Mouse (Mus musculus): ENCODE results near the gene Med8.

Med8 gene

DNA sequence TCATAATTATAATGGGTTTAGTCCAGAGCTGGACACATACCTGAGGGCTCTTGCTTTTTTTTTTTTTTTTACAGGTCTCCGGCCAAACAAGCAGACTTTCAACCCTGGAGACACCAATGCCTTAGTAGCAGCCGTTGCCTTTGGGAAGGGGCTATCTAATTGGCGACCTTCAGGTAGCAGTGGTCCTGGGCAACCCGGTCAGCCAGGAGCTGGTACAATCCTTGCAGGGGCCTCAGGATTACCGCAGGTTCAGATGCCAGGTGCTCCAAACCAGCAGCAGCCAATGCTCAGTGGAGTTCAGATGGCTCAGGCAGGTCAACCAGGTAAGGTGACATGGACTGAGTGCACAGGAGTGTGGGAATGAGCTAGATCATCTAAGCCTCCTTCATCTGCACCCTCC, 4.4 kb downstream of the Med8 start:
- in situ Hi-C loops (cut with MboI; ENCODE audit: low sequenced_read_pairs): no loop called here

DNA sequence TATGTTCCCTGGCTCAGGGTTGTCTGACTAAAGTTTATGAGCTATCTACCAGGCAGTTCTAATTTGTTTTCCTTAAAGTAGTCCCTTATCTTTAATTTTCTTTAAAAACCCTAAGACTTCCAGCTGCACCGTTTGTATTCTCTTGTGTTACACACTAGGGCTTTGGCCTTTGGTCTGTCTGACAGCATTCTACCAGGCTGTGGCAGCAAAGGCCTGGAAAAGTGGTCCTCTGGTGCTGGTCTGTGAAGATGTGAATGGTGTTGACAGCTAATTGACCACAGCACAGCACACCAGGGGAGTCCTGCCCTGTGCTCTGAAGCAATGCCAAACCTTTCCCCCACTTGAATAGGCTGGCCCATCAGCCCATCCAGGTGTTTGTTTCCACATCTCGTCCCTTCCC, 6.6 kb downstream of the Med8 start:
- in situ Hi-C loops (cut with MboI; ENCODE audit: low sequenced_read_pairs): no loop called here

DNA sequence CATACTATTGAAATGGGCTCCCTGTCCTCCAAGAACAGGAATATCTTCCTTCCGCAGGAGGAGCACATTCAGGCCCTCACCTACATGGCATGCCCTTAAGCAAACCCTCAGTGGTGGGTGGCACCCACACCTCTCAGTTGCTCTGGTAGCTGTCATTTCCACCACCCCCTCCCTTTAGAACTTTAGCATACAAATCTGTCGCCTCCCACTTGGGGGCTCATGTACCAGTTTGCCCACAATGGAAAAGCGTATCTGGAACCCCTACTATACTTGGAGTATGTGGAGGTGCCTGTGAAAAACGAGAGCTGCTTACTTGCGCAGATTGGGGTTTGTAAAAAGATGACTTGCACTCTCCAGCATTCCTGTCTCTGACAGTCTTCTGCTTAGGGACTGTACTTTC, 7.2 kb downstream of the Med8 start:
- in situ Hi-C loops (cut with MboI; ENCODE audit: low sequenced_read_pairs): no loop called here

DNA sequence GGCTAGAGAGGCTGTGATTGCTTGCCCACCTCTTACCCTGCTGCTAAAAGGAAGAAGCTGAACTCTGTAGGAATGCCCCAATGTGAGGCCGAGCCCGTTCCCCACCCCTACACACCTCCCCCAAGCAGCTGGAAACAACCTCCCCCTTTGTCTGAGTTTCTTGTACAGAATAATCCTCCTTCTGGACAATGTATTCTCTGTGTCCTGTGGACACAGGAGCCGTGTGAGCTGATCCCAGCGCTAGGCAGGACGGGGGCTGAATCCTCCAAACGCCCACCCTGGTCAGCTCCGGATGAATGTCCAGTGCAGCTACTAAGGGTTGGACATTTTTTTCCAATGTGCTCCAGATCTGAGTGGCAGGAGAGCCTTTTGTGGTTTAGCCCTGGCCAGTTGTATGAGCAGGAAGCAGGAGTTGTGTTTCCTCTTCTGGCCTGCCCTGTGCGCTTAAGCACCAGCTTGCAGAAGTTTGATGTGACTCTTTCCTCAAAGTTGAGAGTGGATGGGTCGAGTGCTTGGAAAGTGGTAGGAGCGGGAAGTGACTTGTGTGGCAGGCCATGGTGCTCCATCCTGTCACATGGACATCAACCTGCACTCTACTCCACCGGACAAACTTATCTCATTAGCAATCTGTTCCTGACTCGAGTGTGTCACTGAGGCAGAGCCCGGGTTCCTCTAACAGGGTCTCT, 8.1 kb downstream of the Med8 start:
- in situ Hi-C loops (cut with MboI; ENCODE audit: low sequenced_read_pairs): no loop called here

DNA sequence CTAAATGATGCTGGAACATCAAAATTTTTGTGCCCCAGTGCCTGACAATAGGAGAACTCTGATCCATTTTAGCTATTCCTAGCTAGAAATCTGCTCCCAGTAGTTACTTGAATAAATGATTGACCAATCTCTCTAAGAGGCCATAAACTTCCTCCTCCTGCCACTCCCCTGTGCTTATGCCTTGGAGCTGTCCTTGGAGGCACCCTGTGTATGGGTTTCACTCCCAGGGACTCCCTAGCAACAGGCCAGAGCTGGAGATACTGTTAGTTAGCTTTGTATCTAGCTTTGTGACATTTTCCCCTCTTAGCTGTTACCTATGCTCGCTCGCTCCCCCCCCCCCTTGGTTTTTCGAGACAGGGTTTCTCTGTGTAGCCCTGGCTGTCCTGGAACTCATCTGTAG, 12.2 kb downstream of the Med8 start:
- in situ Hi-C loops (cut with MboI; ENCODE audit: low sequenced_read_pairs): no loop called here

DNA sequence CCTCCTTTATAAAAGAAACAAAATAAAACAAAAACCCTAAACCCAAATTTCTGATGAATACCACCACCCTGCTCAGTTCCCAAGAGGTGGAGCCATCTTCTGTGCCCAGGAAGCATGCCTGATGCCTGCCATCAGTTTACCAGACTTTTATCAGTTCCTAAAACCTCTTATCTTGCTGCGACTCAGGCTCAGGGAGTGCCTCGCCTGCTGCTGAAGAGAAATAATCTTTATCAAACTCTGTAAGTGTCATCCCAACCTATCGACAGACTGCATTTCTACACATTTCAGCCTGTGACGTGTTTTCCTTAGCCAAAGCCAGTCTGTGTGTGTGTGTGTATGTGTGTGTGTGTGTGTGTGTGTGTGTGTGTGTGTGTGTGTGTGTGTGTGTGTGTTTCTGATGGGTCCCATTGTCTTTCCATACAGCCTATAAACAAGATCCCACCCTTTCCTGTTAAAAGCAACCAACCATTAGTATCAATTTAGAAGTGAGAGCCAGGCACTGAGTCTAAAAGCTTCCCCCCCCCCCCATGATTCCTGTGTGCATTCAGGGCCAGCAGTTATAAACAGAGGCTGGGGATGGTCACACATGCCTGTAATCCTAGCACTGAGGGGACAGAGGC, 15.5 kb downstream of the Med8 start:
- in situ Hi-C loops (cut with MboI; ENCODE audit: low sequenced_read_pairs): no loop called here

DNA sequence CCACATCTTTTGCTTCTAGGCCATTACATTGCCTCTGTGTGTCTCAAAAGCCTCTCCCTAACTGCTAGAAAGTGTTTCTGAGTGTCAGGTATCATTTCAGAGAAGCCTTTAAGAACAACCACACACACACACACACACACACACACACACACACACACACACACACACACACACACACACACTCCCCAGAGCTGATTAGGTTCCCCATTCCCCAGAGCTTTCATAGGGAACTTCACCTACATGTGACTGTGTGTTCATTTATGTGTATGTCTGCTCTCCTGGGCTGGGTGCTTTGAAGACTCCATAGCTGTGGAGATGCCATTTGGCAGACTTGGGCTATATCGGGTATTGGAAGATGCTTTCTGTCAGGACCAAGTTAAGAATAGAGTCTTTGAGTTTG, 16.2 kb downstream of the Med8 start:
- in situ Hi-C loops (cut with MboI; ENCODE audit: low sequenced_read_pairs): no loop called here

DNA sequence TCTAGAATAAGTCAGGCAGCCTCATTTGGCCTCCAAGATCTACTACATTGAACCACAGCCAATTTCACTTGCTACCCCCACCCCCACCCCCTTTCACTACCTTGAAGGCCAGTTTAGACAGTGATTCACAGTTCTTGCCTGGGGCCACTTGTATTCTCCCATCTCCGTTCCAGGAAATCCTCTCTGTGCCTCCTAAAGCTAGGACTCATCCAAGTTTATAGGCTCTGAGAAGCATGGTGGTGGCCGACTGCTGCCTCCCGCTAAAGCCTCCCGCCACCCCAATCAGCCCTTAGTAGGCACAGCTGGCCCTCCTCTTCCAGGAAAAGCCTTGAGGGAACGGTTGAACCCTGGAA, 18.3 kb downstream of the Med8 start:
- in situ Hi-C loops (cut with MboI; ENCODE audit: low sequenced_read_pairs): no loop called here

DNA sequence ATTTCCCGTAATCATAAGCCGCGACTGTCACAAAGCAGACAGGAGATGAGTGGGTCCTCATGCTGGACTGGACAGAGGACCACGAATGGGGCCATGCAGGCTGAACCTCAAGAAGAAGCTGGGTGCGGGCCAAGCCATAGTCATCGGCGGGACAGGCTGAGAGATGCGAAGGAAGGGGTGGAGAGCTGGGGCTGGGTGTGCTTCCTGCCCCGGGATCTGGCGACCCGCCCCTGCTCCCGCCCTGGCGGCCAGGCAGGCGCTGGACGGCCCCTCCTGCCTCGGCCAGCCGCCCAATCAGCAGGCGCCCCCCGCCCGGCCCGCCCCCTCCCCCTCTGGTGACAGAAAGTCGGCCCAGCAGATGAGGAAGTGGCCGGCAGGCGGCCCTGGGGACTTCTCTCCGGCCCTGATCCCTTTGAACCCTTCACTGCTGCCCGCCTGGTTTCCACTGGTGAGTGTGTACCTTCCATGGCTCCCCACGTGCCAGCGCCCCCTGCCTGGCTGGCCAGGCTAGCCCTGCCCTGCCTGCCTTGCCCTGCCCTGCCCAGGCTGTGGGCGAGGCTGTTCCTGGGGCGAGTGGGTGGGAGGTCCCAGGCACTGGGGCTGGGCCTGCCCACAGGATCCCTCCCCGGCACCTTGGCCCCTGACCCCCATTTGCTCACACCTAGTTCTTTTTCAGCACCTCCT, 18.8 kb downstream of the Med8 start, which contains the start of gene Elovl1:
Gene Elovl1 (plus strand): TSS at position 326 of the 684 bp plus-strand sequence.
- in situ Hi-C loops (cut with MboI; ENCODE audit: low sequenced_read_pairs): no loop called here

DNA sequence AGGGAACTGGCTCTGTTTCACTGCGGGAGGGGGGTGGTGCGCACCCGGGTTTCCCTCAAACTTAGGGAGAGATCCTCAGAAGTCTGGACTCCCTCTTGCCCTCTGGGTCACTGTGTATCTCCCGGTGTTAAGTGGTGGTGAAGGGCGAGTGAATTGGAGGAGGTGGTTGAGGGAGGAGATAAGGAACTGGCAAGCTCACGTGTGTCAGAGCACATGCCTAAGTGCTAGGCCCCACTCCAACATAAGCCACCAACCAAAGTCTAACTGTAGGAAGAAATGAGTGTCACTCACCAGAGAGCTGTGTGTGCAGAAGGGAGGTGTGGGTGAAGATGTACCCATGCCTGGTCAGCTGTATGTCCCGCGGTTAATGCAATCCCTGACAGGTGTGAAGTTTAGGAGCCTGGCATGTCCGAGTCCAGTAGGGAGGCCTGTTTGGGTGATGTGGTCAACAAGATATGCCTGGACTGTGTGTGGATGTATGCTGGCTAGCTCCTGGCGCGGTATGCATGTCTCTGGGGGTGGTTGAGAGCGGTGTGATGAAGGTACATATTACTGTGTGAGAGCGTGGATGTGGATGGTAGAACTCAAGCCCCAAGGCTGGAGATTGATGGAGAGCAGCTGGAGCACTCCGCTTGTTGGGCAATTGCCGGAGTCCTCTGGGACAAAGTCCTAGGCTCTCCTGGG, 19.5 kb downstream of the Med8 start:
- in situ Hi-C loops (cut with MboI; ENCODE audit: low sequenced_read_pairs): no loop called here

DNA sequence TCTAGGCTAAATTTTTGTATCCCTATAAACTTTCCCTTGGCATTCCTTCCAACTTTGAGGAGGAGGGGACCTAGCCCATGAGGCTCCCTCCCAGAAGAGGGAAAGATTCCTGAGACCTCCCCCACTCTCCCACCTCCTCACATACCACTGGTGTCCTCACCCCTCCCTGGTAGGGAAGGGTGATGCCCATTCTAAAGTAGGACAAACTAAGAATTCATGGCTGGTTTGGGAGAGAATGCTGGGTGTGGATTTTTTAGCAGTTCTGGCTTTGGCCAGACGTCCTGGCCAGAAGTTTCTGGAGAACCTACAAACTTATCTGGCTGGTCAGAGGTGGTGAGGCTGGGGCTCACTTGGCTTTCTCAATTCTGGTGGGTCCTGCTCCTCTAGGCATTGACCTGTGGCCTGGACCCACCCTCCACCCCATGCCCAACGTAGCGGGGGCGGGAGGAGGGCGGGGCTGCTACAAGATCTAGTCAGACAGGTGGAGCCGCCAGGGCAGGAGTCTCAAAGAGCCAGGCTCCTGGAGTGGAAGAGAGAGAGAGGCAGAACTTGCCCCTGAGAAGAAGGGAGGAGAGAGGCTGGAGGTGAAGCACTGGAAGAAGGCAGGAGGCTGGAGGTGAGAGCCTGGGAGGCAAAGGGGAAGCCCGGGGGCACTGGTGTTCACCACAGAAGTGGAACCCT, 20.2 kb downstream of the Med8 start:
- in situ Hi-C loops (cut with MboI; ENCODE audit: low sequenced_read_pairs): no loop called here

DNA sequence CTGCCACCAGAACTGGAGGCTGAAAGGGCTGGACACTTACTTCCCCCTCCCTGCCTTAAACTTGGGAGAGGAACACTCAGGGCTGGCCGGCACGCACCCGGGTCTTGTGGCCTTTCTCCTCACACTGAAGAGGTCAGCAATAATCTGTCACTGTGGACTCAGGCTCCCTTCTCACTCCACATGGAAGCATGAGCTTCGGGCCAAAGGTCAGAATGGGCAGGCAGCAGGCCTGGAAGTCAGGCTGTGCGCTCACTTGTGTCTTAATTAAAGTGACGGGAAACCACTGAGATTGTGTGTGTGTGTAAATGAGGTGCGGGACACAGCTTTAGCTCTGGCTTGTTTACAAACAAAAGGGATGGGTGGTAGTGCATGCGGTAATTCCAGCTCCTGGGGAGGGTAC, 23.2 kb downstream of the Med8 start:
- in situ Hi-C loops (cut with MboI; ENCODE audit: low sequenced_read_pairs): no loop called here

DNA sequence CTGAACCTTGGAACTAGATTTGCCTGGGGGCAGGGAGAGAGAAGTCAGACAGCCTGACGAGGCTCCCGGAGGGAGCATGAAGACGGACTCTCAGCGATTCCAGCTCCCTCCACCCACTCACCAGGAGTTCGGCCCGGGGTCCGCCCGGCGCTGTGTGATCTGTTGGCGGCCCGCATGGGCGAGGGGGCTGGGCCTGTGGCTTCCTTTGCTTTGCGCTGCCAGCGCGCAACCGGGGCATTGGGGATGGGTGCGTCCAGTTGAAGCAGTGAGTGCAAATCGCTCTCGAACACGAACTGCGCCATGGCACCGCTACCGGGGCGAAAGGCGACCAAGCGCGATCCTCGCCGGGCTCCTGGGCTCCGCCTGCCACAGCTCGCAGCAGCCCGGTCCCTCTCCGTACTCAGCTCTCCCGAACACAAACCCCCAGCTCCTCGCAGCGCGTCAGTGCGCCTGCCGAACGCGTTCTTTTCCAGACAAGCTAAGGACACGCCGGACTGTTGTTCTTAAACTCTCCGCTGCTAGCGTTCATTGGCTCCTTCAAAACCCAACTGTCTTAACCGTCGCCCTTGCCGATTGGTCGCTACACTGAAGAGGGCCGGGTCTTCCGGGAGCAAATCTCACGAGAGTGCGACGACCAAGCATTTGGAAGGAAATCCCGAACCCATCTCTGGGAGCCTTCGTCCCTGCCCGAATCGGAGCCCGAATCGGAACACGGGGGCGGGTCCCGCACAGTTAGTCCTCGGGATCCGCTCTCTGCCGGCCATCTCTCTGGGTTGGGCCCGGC, 27.9 kb downstream of the Med8 start, which contains the start of gene Cdc20:
Gene Cdc20 (minus strand): TSS at position 533 of the 784 bp plus-strand sequence.
- in situ Hi-C loops (cut with MboI; ENCODE audit: low sequenced_read_pairs): no loop called here

DNA sequence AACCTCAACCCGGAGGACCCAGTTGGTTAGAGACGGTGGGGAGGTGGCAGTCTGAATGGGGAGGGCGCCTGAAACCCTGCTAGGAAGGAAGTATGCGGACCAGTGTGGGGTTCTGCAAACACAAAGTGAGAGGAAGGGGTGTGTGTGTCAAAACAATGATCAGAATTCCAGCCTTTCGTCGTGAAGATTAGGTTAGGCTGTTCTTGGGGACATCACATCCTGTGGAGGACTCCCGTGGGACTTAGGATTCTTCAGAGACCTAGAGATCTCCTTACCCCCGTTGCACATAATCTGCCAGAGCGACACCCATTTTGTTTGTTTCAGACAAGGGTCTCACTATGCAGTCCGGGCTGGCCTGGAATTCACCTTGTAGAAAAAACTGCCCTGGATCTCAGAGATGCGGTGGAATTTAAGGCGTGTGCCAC, 28.7 kb downstream of the Med8 start:
- in situ Hi-C loops (cut with MboI; ENCODE audit: low sequenced_read_pairs): no loop called here

DNA sequence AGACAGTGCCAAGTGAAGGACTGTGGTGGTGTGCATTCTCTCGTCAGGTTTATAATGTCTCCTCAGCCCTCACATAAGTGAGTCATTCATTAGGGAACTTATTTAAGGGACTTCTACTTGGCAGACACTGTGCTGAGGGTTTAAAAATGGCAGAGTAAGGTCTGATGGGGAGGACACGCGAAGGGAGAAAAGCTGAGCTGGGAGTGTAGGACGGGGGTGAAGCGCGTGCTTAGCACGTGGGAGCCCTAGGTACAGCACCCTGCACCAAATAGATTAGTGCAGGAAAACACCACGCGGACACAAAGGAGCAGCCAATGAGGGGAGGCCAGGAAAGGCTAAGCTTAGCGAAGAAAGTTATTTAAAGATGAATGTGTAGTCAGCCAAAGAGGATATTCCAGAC, 36.0 kb downstream of the Med8 start:
- in situ Hi-C loops (cut with MboI; ENCODE audit: low sequenced_read_pairs): no loop called here

DNA sequence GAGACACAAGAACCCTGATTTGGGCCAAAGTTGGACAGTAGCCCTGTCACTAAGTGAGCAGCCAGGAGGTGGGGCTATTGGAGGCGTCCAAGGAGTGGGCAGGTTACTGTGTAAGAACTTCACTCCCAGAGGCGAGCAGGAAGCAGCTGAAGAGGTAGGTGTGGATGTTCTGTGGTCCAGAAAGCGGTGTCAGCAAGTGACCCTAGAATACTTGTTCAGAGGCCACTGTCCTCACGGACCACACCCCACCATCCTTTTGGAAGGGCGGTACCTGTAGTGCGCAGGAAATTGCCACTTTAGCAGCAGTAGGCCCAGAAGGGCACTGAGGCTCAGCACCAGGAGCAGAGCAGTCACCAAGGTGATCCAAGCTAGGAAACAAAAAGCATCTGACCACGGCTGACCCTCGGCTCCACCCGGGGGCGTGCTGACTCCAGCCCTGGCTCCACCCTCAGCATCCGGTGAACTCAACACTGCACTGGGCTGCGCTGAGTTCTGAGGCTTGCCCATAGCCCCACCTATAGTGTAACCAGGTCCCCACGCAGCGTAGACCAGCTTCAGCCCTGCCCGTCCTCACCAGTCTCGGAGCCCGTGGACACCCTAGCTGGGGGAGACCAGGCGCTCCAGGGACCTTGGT, 36.8 kb downstream of the Med8 start:
- in situ Hi-C loops (cut with MboI; ENCODE audit: low sequenced_read_pairs): no loop called here

DNA sequence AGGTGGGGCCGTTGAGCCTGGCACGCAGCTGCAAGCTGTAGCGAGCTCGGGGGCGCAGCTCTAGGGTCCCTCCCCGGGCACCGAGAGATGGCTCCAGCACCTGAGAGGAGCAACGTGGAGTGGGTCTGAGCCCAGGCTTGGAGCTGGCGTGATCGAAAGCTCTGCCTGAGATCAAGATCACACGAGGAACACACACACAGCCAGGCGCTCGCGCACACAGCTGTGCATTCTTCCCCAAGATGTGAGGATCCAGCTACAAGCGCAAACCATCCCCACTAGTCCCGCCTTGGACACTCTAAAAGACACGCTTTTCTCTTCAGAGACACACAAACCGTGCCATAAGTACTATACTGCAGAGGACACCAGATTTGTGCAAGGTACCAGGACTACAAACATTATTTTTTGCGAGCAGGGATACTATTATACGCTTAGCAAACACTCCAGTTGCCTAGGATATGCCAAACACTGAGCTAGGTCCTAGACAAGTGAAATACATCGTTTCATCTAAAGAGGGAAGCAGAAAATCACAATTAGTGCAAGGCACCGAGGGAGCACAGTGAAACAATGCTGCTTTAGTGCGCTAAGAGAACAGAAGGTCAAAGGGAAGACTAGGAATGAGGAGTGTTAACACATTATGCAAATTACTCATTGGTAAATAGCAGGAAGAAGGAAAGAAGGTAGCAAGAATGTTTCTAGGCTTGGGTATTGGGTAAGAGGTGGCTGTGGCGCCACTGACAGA, 37.4 kb downstream of the Med8 start:
- in situ Hi-C loops (cut with MboI; ENCODE audit: low sequenced_read_pairs): no loop called here

DNA sequence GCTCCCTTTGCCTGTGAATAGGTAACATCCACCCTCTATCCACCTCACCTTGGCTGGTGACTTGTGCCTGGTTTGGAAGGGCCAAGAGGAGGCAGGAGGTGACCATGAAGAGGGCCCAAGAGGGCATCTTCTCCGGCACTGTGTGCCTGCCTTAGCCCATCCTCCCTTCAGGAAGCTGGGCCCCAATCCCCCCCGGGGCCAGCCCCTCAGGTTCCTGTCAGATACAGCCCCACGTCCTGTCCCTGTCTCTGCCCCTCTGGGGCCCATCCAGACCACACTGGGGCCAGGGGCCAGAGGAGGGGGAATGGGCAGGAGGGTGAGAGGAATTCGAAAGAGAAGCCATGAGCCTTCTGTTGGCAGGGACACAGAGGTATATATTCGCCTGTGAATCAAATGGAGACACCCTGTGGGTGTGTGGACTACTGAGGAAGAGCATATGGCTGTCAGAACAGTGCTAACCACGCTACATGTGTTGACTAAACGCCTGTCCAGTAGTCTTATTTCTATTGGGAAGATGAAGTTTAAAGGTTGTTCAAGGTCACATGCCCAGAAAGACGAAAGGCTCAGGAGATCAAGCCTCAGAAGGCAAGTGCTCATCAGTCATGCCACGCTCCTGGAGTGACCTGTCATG, 48.3 kb downstream of the Med8 start, which contains the start of gene Mpl:
Gene Mpl (minus strand): TSS at position 169 of the 631 bp plus-strand sequence.
- in situ Hi-C loops (cut with MboI; ENCODE audit: low sequenced_read_pairs): no loop called here

DNA sequence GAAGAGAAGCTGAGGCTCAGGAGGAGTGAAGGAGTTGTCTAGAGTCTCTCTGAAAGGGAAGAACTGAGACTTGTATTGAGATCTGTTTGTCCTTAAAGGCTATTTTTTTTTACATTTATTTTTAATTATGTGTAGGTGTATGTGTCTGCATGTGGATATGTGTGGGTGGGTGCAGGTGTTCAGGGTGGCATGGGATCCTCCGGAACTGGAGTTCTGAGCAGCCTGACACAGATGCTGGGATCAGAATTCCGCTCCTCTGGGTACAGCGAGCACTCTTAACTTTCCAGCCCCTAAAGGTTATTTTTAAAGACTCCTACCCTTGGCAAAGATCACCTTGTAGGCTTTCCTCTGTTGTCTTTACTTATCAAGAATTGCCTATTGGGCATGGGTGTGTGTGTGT, 55.8 kb downstream of the Med8 start:
- in situ Hi-C loops (cut with MboI; ENCODE audit: low sequenced_read_pairs): no loop called here
